Mouse (Mus musculus): ENCODE measurements at regions not wholly inside any gene's neighbourhood (a gene's known extent, or its start where the extent isn't known, plus 50 kb on each side); places are given as distances from the start of the nearest gene placed in this dataset.
A peak's percentile ranks its signal among the peaks of the same experiment; 100 is the strongest.

GRCm38 (mm10) chr17:47221068-47221796 is 147.5 kb upstream of the Mrps10 start:
- DNase-seq = no peak

- no peak for DNase-seq
These were observed 148.8 kb upstream of the Mrps10 start for GRCm38 (mm10) chr17:47219846-47220245.

- no peak for DNase-seq
These were observed 152.2 kb upstream of the Mrps10 start for GRCm38 (mm10) chr17:47216490-47216889.

GRCm38 (mm10) chr17:47215841-47216240 is 152.8 kb upstream of the Mrps10 start:
- no peak for DNase-seq

- DNase-seq = no peak
These were observed 154.6 kb upstream of the Mrps10 start for GRCm38 (mm10) chr17:47214111-47214510.

GRCm38 (mm10) chr17:47210441-47211196 is 158.1 kb upstream of the Mrps10 start:
- DNase-seq = no peak

- no peak for DNase-seq
These were observed 159.7 kb upstream of the Mrps10 start for GRCm38 (mm10) chr17:47208886-47209585.

- no peak for DNase-seq
These were observed 161.2 kb upstream of the Mrps10 start for GRCm38 (mm10) chr17:47207471-47207870.

- no peak for DNase-seq
These were observed 164.1 kb upstream of the Mrps10 start for GRCm38 (mm10) chr17:47204470-47205162.

GRCm38 (mm10) chr17:47199206-47199605 is 169.5 kb upstream of the Mrps10 start:
- DNase-seq = no peak

- peak; percentile 27 for DNase-seq
These were observed 170.7 kb upstream of the Mrps10 start for GRCm38 (mm10) chr17:47197957-47198356.

GRCm38 (mm10) chr17:47196992-47197391 is 171.7 kb upstream of the Mrps10 start:
- DNase-seq = no peak

- no peak for DNase-seq
These were observed 172.7 kb upstream of the Mrps10 start for GRCm38 (mm10) chr17:47195981-47196380.

GRCm38 (mm10) chr17:47194463-47195012 is 174.1 kb upstream of the Mrps10 start:
- no peak for DNase-seq

- DNase-seq = no peak
These were observed 177.3 kb upstream of the Mrps10 start for GRCm38 (mm10) chr17:47191416-47191815.

- DNase-seq = no peak
These were observed 178.9 kb upstream of the Mrps10 start for GRCm38 (mm10) chr17:47189770-47190169.

- DNase-seq = peak; percentile 32
These were observed 173.8 kb upstream of the Ubr2 start for GRCm38 (mm10) chr17:47184148-47184547.

GRCm38 (mm10) chr17:47182118-47182517 is 171.8 kb upstream of the Ubr2 start:
- peak; percentile 70 for DNase-seq

- DNase-seq = no peak
These were observed 169.1 kb upstream of the Ubr2 start for GRCm38 (mm10) chr17:47179410-47179809.

- DNase-seq = no peak
These were observed 168.3 kb upstream of the Ubr2 start for GRCm38 (mm10) chr17:47178705-47179104.

- no peak for DNase-seq
These were observed 167.4 kb upstream of the Ubr2 start for GRCm38 (mm10) chr17:47177671-47178246.

GRCm38 (mm10) chr17:47176328-47176727 is 166.0 kb upstream of the Ubr2 start:
- DNase-seq = no peak
